Mouse (Mus musculus) E14TG2a.4 (cell line): ENCODE results near the gene Iqch.

Experiments used
- CTCF ChIP-seq: conservative IDR thresholded peaks from 2 replicates; pipeline ENCODE4 v1.5.1; 2014; ENCODE audit warnings: low read length
- POU5F1 ChIP-seq: IDR thresholded peaks from 2 replicates; pipeline ENCODE4 v1.6.1; 2014; ENCODE audit warnings: low read length, borderline replicate concordance

GRCm38 (mm10) chr9:63507110-63507509 lies 95.2 kb downstream of the Iqch start:
- TF ChIP-seq CTCF = no peak
- no peak for TF ChIP-seq POU5F1
